Mouse (Mus musculus) spleen, adult 12 weeks (tissue): ENCODE data around the gene Rnf151.
"Not testable (repeated sequence)": the region's sequence is repeated elsewhere in the genome, so short reads cannot be mapped to it uniquely, and the experiment has no call there.

ENCODE experiments used
- DNase-seq: peaks from one replicate; pipeline ENCODE4 v3.0.0; 2022; ENCODE audit warnings: low spot score

Gene Rnf151

GRCm38 (mm10) chr17:24732233-24732935, 14.5 kb upstream of the Rnf151 start:
- no peak for DNase-seq

- DNase-seq: no peak
Observed at GRCm38 (mm10) chr17:24730787-24731186, 12.9 kb upstream of the Rnf151 start.

- no peak for DNase-seq
Observed at GRCm38 (mm10) chr17:24729067-24729466, 11.2 kb upstream of the Rnf151 start.

- no peak for DNase-seq
Observed at GRCm38 (mm10) chr17:24728184-24728583, 10.3 kb upstream of the Rnf151 start.

- DNase-seq: no peak
Observed at GRCm38 (mm10) chr17:24727618-24728017, 9.8 kb upstream of the Rnf151 start, which contains the start of gene Rpl3l. Gene Rpl3l, plus strand, starts transcription at chr17:24727820.

GRCm38 (mm10) chr17:24725637-24726390, 8.0 kb upstream of the Rnf151 start:
- DNase-seq: no peak

GRCm38 (mm10) chr17:24724184-24724583, 6.3 kb upstream of the Rnf151 start, which contains the start of gene Ndufb10:
Gene Ndufb10, minus strand, starts transcription at chr17:24724478.
- peak; percentile 93 for DNase-seq

- no peak for DNase-seq
Observed at GRCm38 (mm10) chr17:24723881-24724180, 6.0 kb upstream of the Rnf151 start.

GRCm38 (mm10) chr17:24723122-24723880, 5.4 kb upstream of the Rnf151 start:
- no peak for DNase-seq

- no peak for DNase-seq
Observed at GRCm38 (mm10) chr17:24722220-24722924, 4.5 kb upstream of the Rnf151 start.

GRCm38 (mm10) chr17:24721383-24721955, 3.6 kb upstream of the Rnf151 start:
- not testable (repeated sequence) for DNase-seq

GRCm38 (mm10) chr17:24720616-24721015, 2.8 kb upstream of the Rnf151 start:
- DNase-seq: not testable (repeated sequence)

- peak; percentile 92 for DNase-seq
Observed at GRCm38 (mm10) chr17:24719494-24720222, 1.8 kb upstream of the Rnf151 start.

GRCm38 (mm10) chr17:24718938-24719337, 1.1 kb upstream of the Rnf151 start:
- not testable (repeated sequence) for DNase-seq

GRCm38 (mm10) chr17:24716166-24716682, 1.6 kb downstream of the Rnf151 start:
- DNase-seq: no peak

- no peak for DNase-seq
Observed at GRCm38 (mm10) chr17:24715556-24715955, 2.3 kb downstream of the Rnf151 start.

- DNase-seq: no peak
Observed at GRCm38 (mm10) chr17:24708646-24709045, 9.2 kb downstream of the Rnf151 start.

GRCm38 (mm10) chr17:24707801-24708425, 9.9 kb downstream of the Rnf151 start:
- no peak for DNase-seq

GRCm38 (mm10) chr17:24706982-24707800, 10.7 kb downstream of the Rnf151 start, which contains the start of gene Tbl3:
Gene Tbl3, minus strand, starts transcription at chr17:24707660.
- peak; percentile 88 for DNase-seq
